Mouse (Mus musculus) erythroid progenitor cell, adult 5-6 weeks (primary cell): ENCODE results near the gene Mef2a. TPM values are rescaled to one million over a fixed set of nuclear protein-coding genes. Genes with fewer than 3 reads are reported as not detected.

Experiments
- ATAC-seq: replicated peaks from 2 replicates; pipeline ENCODE4 v1.8.0; 2016; ENCODE audit warnings: moderate number of reproducible peaks, mild to moderate bottlenecking, moderate TSS enrichment, inconsistent platforms; ENCODE audit not compliant: poor library complexity, low FRiP score, severe bottlenecking
- total RNA-seq, 2 experiments: library from RNA; stranded (forward) in 1 of 2; stranded (reverse) in 1 of 2; fragments of 150-400 nt in 1 of 2; fragments of 186-747, 209-891 nt in 1 of 2; gene quantifications; 2 replicates each; pipeline versions ENCODE4 v1.2.3 to v1.2.4; 2015 to 2017; ENCODE audit warnings: low replicate concordance in 2 of 2

Gene Mef2a
- total RNA-seq, 2 experiments from 2014 or later, result 12.5 to 23.5 TPM

DNA sequence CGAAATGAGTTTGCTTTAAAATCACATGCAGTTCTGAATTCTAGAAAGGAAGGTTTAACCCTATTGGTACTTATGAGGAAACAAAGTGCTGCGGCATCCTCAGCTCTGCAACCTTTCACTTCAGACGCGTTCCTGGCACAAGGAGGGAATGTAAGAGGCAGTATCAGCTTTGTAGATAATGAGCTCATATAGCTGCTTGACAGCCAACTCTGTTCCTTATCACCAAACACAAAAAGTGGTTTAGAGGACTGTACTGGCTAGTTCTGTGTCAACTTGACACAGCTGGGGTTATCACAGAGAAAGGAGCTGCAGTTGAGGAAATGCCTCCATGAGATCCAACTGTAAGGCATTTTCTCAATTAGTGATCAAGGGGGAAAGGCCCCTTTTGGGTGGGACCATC is 102.2 kb downstream of the Mef2a start:
- ATAC-seq, result peak; percentile 81

DNA sequence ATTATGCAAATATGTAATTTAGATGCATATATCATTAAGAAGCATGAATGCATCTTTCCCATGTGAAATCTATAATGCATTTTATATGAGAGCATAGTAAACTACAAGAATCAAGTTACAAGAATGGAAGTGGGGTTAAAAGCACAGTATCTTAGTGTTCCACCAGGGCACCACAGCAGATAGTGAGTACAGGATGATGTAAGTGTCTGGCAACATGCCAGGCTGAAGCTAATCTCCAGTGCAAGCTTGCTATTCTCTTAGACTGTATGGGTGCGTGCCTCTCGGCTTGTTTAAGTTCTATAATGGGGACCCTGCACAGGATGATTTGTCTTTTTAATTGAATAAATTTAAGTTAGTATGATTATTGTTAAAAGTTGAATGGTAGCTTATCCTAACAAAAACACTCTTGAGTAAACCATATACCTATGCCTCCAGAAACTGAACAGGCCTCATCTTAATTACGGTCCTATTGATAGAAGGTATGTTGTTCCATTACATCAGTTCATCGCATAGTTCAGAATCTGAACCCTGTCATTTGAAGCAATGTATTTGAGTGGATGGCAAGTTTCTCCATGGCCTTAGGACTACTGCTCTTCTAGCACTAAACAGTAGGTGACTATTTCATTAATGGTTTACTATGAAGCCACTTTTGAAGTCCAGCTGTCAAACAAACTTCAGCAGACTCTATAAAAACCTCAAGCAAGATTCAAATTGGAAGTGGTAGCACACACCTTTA is 112.7 kb downstream of the Mef2a start:
- peak; percentile 97 for ATAC-seq

DNA sequence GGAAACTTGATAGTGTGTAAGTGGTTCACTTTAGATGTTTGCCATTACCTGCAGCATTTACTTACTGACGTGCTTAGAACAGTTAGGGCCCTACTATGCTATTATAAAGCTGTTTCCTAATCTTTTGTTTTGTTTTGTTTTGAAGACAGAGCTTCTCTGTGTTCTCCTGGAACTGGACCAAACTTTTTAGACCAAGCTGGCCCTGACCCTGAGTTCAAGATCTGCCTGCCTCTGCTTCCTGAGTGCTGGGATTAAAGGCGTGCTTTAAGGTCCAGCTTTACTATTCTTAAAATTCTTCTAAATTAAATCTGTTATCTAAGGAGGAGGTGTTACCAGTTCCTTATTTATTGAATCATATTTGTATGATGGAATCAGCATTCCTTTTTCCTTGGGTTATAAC is 126.6 kb downstream of the Mef2a start:
- no peak for ATAC-seq

DNA sequence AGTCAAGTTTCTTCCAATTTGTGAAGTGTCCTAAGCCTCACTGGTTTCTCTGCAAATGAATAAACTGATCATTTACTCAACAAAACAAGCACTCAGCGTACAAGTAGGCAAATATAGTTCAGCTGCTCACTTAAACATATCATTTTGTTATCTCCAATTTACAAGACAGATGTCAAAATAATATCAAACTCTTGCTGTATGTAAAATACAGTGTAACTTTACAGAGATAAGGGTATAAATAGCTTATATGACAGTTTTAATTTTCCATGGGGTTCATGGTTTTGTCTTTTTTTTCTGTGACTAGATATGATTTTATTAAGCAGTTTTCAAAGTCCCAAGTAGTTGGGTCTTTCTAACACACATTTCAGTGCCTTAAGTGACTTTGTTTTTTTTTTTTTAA is 127.4 kb downstream of the Mef2a start:
- ATAC-seq, result peak; percentile 41; the same call in 1 of the 2 replicates

DNA sequence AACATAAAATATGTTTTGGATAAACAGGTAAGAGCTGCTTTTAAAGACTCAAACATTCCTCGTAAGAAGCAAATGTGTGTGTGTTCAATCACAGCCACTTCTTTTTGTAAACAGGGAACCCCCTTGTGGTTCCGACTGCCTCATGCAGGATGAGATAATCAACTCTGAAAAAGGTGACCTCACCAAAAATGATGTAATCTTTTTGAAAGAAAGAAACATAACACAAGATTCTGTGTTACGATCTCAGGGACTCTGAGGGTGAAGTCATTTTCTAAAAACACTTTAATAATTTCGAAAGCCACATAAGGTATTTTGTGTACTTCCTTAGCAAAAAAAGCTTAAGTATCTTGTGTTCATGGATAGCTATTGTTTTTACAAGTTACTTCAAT is 128.8 kb downstream of the Mef2a start:
- no peak for ATAC-seq

DNA sequence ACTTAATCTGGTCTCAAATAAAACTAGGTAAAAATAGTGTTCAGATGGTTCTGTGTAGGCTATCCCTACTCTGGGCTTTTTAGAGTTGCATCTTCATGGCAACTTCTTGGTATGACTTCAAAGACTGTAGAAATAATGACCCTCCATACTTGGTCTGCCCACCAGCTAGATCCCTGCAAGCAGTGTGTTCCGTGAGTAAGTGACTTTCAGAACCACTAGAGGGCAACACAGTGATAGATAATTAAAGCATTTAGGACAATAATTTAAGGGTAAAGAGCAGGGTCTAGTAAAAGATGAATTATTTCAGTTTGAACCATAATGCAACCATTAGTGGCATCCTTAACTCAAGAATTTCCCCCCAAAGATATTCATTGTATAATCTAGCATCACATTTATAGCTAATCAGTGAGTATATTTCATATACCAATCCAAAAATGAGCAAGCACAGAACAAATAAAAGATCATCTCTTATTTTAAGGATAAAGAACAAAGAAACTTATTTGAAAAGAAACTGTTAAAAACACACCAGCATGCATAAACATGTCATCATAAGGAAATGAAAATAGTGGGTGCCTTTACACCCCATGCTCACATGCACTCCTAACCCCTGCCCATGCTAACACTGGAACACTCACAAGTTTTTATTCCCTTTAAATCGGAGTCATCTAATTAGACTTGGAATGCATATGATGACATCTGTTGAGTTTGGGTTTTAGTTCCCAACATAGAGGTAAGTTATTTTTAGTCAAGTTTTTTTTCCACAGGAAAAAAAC is 129.4 kb downstream of the Mef2a start:
- ATAC-seq, result peak; percentile 60; the same call in 1 of the 2 replicates

DNA sequence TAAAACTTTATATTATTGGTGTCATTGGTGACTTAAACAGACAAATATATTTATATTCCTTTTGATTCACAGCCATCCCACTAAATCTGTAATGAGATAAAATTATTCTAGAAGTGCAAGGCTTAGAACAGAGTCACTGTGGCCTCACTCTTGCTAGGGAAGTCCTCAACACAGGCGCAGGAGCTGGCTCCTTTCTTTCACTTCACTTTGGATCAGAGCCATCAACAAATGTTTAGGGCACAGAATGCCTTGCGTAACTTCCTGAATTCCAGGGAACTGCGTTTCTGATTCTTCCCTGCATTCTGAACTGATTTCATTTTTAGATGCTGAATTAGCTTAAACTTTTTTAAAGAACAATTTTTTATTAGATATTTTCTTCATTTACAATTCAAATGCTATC is 130.7 kb downstream of the Mef2a start:
- ATAC-seq, result no peak

DNA sequence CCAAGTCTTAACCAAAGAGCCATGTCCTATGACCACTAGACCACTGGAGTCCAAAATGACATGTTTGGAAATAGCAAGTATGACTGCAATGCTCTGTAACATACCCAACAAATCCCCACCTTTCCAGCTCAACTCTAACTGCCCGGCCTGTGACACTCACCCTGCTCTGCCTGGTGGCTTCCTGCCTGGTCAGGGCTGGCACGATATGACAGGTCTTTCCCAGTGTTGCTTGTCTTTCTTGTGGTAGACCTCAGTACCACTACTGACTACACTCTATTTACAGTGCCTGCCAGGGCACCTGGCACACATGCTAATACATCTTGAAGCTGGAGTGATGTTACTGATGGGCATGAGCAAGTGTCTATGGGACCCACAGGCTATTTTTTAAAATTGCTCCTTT is 134.9 kb downstream of the Mef2a start:
- peak; percentile 56 for ATAC-seq

DNA sequence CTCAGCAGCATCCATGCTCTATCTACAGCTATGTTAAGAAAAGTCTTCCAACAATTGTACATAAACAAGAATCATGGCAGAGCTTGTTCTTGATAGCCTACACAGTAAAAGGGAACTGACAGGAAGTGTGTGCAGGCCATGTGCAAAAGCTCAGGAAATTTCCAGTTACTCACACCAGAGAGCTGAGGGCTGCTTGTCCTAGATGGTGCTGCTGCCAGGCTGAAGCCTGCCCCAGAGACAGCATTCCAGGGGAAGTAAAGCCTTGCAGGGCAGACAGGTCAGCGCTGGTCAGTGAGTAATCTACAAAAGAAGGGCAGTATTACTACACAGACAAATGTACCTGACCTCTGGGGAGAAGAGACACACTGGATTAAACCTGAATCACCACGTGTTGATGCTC is 136.3 kb downstream of the Mef2a start:
- ATAC-seq, result no peak

DNA sequence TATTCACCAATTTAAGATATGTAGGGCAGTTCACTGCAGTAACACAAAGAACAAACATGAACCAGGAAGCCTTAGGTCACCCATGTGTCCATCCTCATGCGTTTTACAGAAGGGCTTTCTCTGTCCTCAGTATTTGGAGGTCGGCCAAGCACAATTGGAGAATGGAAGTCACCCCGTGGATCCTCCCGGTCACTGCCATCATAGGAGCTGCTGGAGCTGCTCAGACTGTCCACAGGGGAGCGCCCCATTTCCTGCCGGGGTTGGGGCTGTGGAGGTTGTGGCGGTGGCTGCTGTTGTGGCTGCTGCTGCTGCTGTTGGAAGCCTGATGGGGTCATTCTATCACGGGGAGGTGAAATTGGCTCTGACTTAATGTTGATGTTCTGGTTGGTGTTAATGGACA is 137.9 kb downstream of the Mef2a start:
- ATAC-seq, result no peak

DNA sequence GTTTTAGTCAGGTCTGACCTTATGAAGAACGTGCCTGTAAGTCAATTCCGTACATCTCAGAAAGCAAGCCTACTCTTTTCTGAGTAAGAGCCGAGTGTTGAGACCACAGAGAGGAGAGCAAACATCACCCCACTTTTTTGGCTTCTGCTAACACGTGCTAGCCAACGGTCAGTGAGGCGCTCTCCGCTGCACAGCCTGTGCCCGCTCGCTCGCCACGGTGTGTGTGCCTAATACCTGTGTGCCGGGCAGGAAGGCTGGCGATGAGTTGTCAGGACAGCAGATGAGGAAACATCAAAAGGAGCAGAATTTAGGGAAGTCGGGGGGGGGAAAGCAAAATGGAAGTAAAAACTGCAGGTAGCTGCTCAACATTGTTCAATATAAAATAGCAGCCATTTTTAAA is 140.2 kb downstream of the Mef2a start:
- ATAC-seq, result no peak

DNA sequence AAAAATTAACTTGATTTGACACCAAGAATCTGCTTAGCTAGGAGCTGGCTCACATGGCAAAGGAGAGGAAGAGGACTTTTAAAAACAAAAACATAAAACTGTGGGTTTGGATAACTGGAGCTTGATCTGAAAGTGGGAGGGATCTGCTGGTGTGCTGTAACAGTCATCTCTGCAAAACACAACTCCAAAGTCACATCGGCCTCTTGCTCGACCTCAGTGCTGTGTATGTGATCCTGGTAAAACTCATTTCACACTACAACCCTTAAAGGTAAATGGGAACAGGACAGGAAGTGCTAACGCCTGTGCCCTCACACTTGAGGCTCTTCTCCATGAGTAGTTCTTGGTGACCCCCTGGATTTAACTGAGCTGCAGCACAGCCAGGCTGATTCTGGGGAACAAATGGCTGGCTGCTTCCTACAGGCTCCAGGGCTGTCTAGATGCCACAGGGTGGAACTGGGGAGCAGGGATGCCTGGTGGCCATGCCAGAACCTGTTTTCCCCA is 142.0 kb downstream of the Mef2a start:
- ATAC-seq, result no peak

DNA sequence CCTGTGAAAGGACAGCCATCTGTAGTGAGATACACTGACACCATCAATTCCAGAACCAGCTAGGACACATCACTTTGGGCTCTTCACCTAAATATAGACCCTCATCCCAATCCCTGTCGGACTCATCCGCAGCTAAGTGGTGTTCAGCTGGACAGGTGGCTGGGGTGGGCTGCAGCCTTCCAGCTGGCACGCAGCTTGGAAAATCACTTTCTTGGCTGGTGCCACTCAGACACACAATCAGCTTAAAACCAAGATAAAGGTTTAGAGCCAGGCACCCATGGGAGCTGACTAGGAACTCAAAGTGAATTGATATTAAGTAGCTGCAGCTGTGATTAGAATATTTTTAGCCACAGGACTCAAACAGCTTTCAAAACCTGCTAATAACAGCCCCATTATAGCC is 142.4 kb downstream of the Mef2a start:
- ATAC-seq, result no peak

DNA sequence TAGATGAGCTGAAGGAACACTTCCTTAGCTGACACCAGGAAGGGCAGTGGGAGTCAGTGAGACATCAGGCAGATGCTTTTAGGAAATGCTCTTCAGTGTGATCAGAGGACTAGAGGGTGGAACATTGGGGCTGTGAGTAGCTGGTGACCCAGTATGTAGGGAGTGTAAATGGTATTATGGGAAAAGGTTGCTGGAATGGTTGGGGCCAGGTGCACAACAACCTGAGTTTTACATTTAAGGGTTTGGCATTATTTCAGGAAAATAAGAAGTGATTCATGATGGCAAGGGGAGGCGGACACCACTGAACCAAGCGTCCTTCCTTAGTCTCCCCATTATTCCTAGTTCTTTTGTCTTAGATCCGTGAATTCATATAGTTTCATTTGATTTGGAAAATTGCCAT is 143.0 kb downstream of the Mef2a start:
- ATAC-seq, result no peak

DNA sequence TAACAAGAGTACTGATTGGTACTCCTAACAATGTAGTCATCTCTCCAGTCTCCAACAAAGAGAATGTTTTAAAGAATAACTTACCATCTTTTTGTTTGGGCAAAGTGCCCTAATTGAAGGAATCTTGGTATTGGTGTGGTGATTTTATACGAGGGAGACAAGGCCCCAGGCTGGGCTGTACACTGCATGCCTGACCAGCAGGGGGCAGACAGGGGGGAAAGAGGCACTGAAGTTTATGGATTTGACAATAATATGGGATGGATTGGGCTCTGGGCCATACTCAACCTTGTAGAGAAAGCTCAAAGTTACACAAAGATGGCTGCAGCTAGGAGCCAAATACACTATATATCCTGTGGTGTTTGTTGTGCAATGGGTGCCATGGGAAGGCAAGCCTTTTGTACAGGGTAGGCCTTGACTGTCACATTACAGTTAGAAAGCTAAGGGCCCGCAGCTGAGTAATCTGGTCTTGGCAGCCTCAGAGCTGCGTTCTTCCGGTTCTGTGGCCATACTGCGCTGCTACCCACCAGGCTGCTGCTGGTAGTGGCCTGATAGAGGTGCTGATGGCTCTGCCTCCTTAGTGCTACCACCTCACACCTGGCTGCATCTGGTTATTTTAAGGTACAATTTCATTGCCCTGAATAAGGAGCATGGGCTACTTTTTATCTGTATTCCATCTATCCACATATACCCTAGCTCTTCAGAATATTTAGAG is 143.6 kb downstream of the Mef2a start:
- no peak for ATAC-seq

DNA sequence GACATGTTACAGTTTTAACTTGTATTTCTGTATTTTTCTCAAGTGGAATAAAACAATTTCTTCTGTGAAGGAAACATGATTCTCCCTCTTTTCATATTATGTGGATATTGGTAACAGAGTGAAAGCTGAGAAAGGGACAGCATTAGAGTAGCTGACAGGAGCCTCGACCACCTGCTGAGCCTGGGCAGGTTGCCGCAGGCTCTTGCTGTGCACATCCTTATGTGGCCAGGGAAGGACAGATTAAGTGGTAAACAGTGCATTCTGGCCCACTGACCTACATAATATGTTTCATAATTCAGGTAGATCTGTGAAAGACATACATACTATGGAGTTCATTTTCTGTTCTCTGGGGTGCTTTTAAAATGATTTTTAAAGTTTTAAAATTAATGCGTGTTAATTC is 144.3 kb downstream of the Mef2a start:
- no peak for ATAC-seq

DNA sequence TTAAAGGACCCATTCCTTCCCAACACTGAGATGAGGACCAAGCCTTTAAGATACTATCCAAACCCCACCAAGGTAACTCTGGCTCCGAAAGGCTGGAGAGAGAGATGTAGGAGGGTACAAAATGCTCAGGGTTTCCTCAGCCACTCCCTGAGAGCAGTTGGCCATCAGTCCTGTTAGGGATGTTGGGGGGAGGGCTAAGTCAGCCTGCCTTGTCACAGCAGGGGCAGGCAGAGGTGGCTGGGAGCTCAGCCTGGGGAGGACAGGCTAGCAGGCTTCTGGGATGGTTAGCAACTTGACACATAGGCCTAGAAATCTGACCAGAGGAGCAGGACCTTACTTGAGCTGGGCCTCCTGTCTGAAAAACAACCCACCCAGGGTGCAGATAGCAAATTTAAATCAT is 145.1 kb downstream of the Mef2a start:
- no peak for ATAC-seq

DNA sequence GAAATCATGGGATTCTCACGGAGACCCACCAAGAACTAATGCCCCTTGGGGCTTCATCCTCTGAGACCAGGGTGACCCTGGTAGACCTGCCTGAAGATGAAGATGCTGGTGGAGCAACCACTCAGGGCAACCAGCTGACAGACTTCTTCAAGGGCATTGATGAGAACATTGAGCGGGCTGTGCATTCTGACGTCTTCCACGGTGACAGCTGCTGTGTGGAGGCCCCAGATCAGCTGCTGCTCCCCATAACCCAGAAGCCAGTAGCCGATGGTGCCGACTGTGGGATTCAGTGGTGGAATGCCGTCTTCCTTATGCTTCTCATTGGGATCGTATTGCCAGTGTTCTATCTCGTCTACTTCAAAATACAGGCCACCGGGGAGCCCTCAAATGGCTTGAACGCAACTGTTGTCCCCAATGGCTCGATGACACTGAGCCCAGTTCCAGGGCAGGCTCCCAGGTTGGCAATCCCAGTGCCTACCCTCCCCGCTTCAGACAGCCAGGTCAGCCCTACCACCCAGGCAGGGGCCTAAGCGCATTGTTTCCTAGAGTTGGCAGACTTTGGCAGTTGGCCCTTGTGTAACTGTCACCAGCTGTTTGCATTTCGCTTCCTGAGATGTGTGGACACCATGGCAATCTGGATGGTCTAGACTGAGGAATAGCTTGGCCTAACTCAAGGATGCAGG is 146.6 kb downstream of the Mef2a start:
- ATAC-seq, result no peak

DNA sequence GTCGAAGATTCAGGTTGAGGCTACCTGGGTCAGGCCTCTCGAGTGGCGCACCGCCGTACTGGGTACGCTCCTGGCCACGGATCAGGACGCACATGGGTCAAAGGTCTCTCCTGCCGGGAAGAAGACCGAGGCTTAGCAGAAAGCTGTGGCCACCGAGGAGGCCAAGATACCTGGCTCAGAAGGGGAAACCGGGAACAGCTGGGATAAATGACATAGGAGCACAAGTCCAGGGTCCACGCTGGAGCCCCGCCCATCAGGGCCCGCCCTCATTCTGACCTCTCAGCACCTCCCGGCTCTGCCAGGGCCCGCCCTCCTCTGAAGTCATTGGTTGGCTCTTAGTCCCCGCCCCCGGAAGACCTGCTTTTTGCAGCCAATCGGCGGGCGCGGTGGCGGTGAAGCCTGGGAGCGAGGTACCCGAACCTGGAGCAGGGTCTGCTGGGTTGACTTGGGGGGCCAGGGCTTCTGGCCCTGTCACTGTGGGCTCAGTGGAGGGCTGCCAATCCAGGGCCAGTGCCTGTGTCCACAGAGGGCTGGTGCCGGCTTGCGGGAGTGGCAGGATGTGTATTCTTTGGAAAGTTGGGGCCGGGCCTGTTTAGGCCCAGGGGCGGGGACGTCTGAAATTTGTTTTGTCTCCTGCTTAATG is 150.3 kb downstream of the Mef2a start, which contains the start of gene Lysmd4:
Lysmd4 (plus strand) TSS at position 325 of the 643 bp plus-strand sequence.
- peak; percentile 98 for ATAC-seq
